Mouse (Mus musculus) liver, postnatal 0 days (tissue): ENCODE measurements around the gene Rps21. TPM values are rescaled to one million over a fixed set of nuclear protein-coding genes. Genes with fewer than 3 reads are reported as not detected.

Experiments used
- ATAC-seq: fragments of 200-750 bp; cut with Nextera tagmentation; 2 replicates; pipeline ENCODE4 v1.8.0; 2017; ENCODE audit warnings: mild to moderate bottlenecking, moderate library complexity
- DNase-seq: peaks from one replicate; pipeline ENCODE4 v3.0.0-alpha.2; 2016
- H3K27ac ChIP-seq: fragments of 300-500 bp; sonication (generic); 2 replicates; pipeline ENCODE4 v1.5.1; 2014; ENCODE audit warnings: antibody characterized with exemption, moderate library complexity, mild to moderate bottlenecking, low read depth
- H3K27me3 ChIP-seq: fragments of 300-500 bp; sonication (generic); 2 replicates; pipeline ENCODE4 v1.6.1; 2014; ENCODE audit warnings: low read length, control low read depth, mixed read lengths; ENCODE audit not compliant: insufficient read depth
- H3K36me3 ChIP-seq: fragments of 300-500 bp; sonication (generic); replicated peaks from 2 replicates; pipeline ENCODE4 v1.6.1; 2014; ENCODE audit warnings: mild to moderate bottlenecking, control low read depth, low read length, moderate library complexity, mixed read lengths; ENCODE audit not compliant: insufficient read depth
- H3K4me1 ChIP-seq: fragments of 300-500 bp; sonication (generic); 2 replicates; pipeline ENCODE4 v1.6.1; 2014; ENCODE audit warnings: antibody characterized with exemption, mild to moderate bottlenecking, control low read depth; ENCODE audit not compliant: insufficient read depth
- H3K4me2 ChIP-seq: fragments of 300-500 bp; sonication (generic); 2 replicates; pipeline ENCODE4 v1.6.1; 2014; ENCODE audit warnings: low read depth, mild to moderate bottlenecking, low read length, moderate library complexity, mixed read lengths
- H3K4me3 ChIP-seq: fragments of 300-500 bp; sonication (generic); 2 replicates; pipeline ENCODE4 v1.5.1; 2014; ENCODE audit warnings: low read depth, low read length
- H3K9ac ChIP-seq: fragments of 300-500 bp; sonication (generic); replicated peaks from 2 replicates; pipeline ENCODE4 v1.6.1; 2014; ENCODE audit warnings: mild to moderate bottlenecking, moderate library complexity
- H3K9me3 ChIP-seq: fragments of 300-500 bp; sonication (generic); 2 replicates; pipeline ENCODE4 v1.6.1; 2016; ENCODE audit warnings: mild to moderate bottlenecking, control low read depth, low read length, mixed read lengths
- CTCF ChIP-seq: sonication (generic); IDR thresholded peaks from 2 replicates; pipeline ENCODE4 v1.5.1; 2016; ENCODE audit warnings: antibody characterized with exemption, low read depth
- EP300 ChIP-seq: IDR thresholded peaks from 2 replicates; pipeline ENCODE4 v1.6.1; 2016; ENCODE audit warnings: antibody characterized with exemption, low read depth, mild to moderate bottlenecking
- WGBS: fragments of 180-500 bp; shearing (Covaris S2); extraction: QIAGEN DNeasy Blood & Tissue Kit; methylation state at CpG from one replicate; pipeline ENCODE4 v1.1.7; 2014; ENCODE audit not compliant: insufficient replicate concordance; 5-methylcytosine and 5-hydroxymethylcytosine counted together
- polyA plus RNA-seq: library from polyadenylated mRNA; unstranded; fragments of >200 nt; fragmentation: Nextera tagmentation; extraction: Ambion mirVana; gene quantifications from 2 replicates; pipeline ENCODE4 v1.2.1, GENCODE M21; 2015

The Rps21 gene
- polyA plus RNA-seq, 1 experiment from 2014 or later = 382 TPM

DNA sequence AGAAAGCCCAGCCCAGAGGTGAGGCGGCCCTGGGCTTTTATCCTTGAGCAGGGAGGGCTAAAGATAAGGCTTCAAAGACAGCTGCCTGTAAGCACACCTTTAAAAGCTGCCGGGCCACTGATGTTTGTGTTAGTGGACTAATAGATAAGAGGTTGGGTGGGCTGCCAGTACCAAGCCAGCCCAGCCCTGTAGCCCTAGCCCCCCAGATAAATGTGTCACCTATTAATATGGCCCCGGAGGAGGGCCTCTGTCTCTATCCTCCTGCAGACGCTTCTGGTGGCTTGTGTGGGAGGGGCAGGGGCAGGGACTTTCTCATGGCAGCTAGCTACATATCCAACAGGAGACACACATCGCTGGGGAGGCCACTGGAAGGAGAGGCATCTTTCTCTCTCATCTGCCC lies 43.6 kb downstream of the Rps21 start:
- Histone ChIP-seq H3K27me3 (peaks cover 3% of the 10 kb centered on the region; the same call in 1 of the 2 replicates), H3K4me1 (no peaks in the 10 kb centered on the region), H3K27ac (no peak overlapping the region), H3K9me3 (no peaks in the 10 kb centered on the region), H3K9ac (no peak overlapping the region), H3K4me2 (no peak overlapping the region), H3K36me3 (no peaks in the 10 kb centered on the region), H3K4me3 (no peak overlapping the region)
- WGBS = 28% methylated on average over 5 of the region's 5 CpGs
- no peak for ATAC-seq
- TF ChIP-seq EP300 (no peak), CTCF (no peak)
- DNase-seq = no peak

GRCm38 (mm10) chr2:180302201-180302600 lies 45.0 kb downstream of the Rps21 start:
- Histone ChIP-seq H3K4me2 (no peak overlapping the region), H3K27ac (no peak overlapping the region), H3K36me3 (no peaks in the 10 kb centered on the region), H3K4me1 (no peaks in the 10 kb centered on the region), H3K9ac (no peak overlapping the region), H3K9me3 (no peaks in the 10 kb centered on the region), H3K27me3 (peaks cover 3% of the 10 kb centered on the region; the same call in 1 of the 2 replicates), H3K4me3 (no peak overlapping the region)
- 71% methylated on average over 4 of the region's 4 CpGs for WGBS
- no peak for ATAC-seq
- TF ChIP-seq CTCF (no peak), EP300 (no peak)
- DNase-seq = no peak

GRCm38 (mm10) chr2:180303468-180303867 lies 46.3 kb downstream of the Rps21 start:
- TF ChIP-seq EP300 = no peak
- TF ChIP-seq CTCF = no peak
- Histone ChIP-seq H3K9me3 (no peaks in the 10 kb centered on the region), H3K27me3 (peaks cover 3% of the 10 kb centered on the region; the same call in 1 of the 2 replicates), H3K4me1 (no peaks in the 10 kb centered on the region), H3K4me2 (no peak overlapping the region), H3K4me3 (no peak overlapping the region), H3K36me3 (no peaks in the 10 kb centered on the region), H3K27ac (no peak overlapping the region), H3K9ac (no peak overlapping the region)
- WGBS = 80% methylated on average over 12 of the region's 12 CpGs
- DNase-seq = no peak
- no peak for ATAC-seq

GRCm38 (mm10) chr2:180304554-180304953 lies 47.4 kb downstream of the Rps21 start:
- 51% methylated on average over 4 of the region's 4 CpGs for WGBS
- TF ChIP-seq CTCF (no peak), EP300 (no peak)

DNA sequence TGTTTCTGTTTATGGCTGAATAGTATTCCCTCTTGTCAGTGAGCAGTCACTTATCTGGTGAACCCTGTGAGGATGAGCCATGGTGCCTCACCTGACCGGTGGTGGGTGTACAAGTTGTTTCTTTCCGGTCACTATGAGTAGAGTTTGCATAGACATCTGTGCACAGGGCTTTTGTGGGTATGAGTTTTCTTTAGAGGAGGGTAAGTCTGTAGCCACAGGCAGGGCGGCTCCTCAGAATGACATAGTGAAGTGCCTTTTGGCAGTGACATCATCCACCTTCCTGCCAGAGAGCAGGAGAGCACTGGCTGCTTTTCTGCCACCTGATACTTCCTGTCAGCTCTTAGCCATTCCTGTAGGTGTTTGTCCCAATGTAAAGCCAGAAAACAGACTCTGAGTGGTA lies 48.3 kb downstream of the Rps21 start:
- 62% methylated on average over 3 of the region's 3 CpGs for WGBS
- no peak for DNase-seq
- H3K27ac ChIP-seq = no peak overlapping the region
- H3K4me3 ChIP-seq = no peak overlapping the region
- no peaks in the 10 kb centered on the region for H3K4me1 ChIP-seq
- TF ChIP-seq EP300 = no peak
- TF ChIP-seq CTCF = no peak
- no peaks in the 10 kb centered on the region for H3K36me3 ChIP-seq
- H3K9me3 ChIP-seq = no peaks in the 10 kb centered on the region
- H3K9ac ChIP-seq = no peak overlapping the region
- H3K4me2 ChIP-seq = no peak overlapping the region
- peaks cover under 1% of the 10 kb centered on the region; the same call in 1 of the 2 replicates for H3K27me3 ChIP-seq
- ATAC-seq = no peak

More at GRCm38 (mm10) chr2:180304554-180304953, 47.4 kb downstream of the Rps21 start:
- Histone ChIP-seq H3K36me3 (no peaks in the 10 kb centered on the region), H3K9me3 (no peaks in the 10 kb centered on the region), H3K4me3 (no peak overlapping the region), H3K4me2 (no peak overlapping the region), H3K27me3 (peaks cover 3% of the 10 kb centered on the region; the same call in 1 of the 2 replicates), H3K9ac (no peak overlapping the region), H3K27ac (no peak overlapping the region), H3K4me1 (no peaks in the 10 kb centered on the region)
- DNase-seq (no peak), ATAC-seq (no peak)

GRCm38 (mm10) chr2:180306009-180306408 lies 48.8 kb downstream of the Rps21 start:
- H3K4me2 ChIP-seq = no peak overlapping the region
- no peaks in the 10 kb centered on the region for H3K4me1 ChIP-seq
- WGBS = 72% methylated on average over 2 of the region's 2 CpGs
- no peak for DNase-seq
- ATAC-seq = no peak
- no peak overlapping the region for H3K9ac ChIP-seq
- no peaks in the 10 kb centered on the region for H3K27me3 ChIP-seq
- no peak overlapping the region for H3K27ac ChIP-seq
- H3K9me3 ChIP-seq = no peaks in the 10 kb centered on the region
- TF ChIP-seq CTCF = no peak
- no peak for TF ChIP-seq EP300
- no peak overlapping the region for H3K4me3 ChIP-seq
- H3K36me3 ChIP-seq = no peaks in the 10 kb centered on the region
